Mouse (Mus musculus): Measurements from ENCODE around the gene Gm3043. TPM values are rescaled to one million over a fixed set of nuclear protein-coding genes. Genes with fewer than 3 reads are reported as not detected.
"Not testable (repeated sequence)": the region's sequence is repeated elsewhere in the genome, so short reads cannot be mapped to it uniquely, and the experiment has no call there.

The Gm3043 gene
- not detected in 2 replicates for polyA plus RNA-seq (2014; fragmentation: Nextera tagmentation; extraction: Ambion mirVana)

GRCm38 (mm10) chr14:3688483-3688882, at the start of gene Gm3043:
Gene Gm3043, plus strand, starts transcription at chr14:3688783.
- not testable (repeated sequence) for H3K4me2 ChIP-seq; H3K36me3 ChIP-seq (ENCODE audit: control insufficient read depth, insufficient read depth, low read length); H3K4me1 ChIP-seq (replicated peaks; ENCODE audit: control insufficient read depth, insufficient read depth, low read length); H3K9me3 ChIP-seq (ENCODE audit: control insufficient read depth, low read length); H3K27ac ChIP-seq (ENCODE audit: low read depth, low read length); H3K4me3 ChIP-seq (ENCODE audit: low read depth, low read length); DNase-seq (ENCODE audit: low spot score); H3K9ac ChIP-seq (ENCODE audit: low read depth, low read length); ATAC-seq (replicated peaks; ENCODE audit: low FRiP score); H3K27me3 ChIP-seq (replicated peaks; ENCODE audit: control insufficient read depth, insufficient read depth, low read length)
- WGBS = no CpG with 5 or more reads among the region's 3 CpGs

GRCm38 (mm10) chr14:3651730-3652129, 36.9 kb upstream of the Gm3043 start, which contains the start of gene Gm3020:
Gene Gm3020, plus strand, starts transcription at chr14:3652030.
- not testable (repeated sequence) for H3K27me3 ChIP-seq (replicated peaks; ENCODE audit: control insufficient read depth, insufficient read depth, low read length); H3K9me3 ChIP-seq (ENCODE audit: control insufficient read depth, low read length); DNase-seq (ENCODE audit: low spot score); H3K4me3 ChIP-seq (ENCODE audit: low read depth, low read length); H3K9ac ChIP-seq (ENCODE audit: low read depth, low read length); ATAC-seq (replicated peaks; ENCODE audit: low FRiP score); H3K36me3 ChIP-seq (ENCODE audit: control insufficient read depth, insufficient read depth, low read length); H3K4me2 ChIP-seq; H3K27ac ChIP-seq (ENCODE audit: low read depth, low read length); H3K4me1 ChIP-seq (replicated peaks; ENCODE audit: control insufficient read depth, insufficient read depth, low read length)
- WGBS = no CpG with 5 or more reads among the region's 32 CpGs

Other genes starting within 250 kb of the Gm3043 start
- not detected in 2 replicates for gene Gm10408, start 239.4 kb upstream of the Gm3043 start, polyA plus RNA-seq (2014; fragmentation: Nextera tagmentation; extraction: Ambion mirVana)
- not detected in 2 replicates for gene Gm3012, start 54.3 kb upstream of the Gm3043 start, polyA plus RNA-seq (2014; fragmentation: Nextera tagmentation; extraction: Ambion mirVana)
- 0.40 and 0.43 TPM in 2 replicates for gene Gm3020, start 36.8 kb upstream of the Gm3043 start, polyA plus RNA-seq (2014; fragmentation: Nextera tagmentation; extraction: Ambion mirVana)
- 0.30 TPM in 1 of 2 replicates, not detected in the other for gene Gm3002, start 121.3 kb downstream of the Gm3043 start, polyA plus RNA-seq (2014; fragmentation: Nextera tagmentation; extraction: Ambion mirVana)
- not detected in 2 replicates for gene Gm3033, start 157.5 kb downstream of the Gm3043 start, polyA plus RNA-seq (2014; fragmentation: Nextera tagmentation; extraction: Ambion mirVana)
- gene Gm2916, start 195.4 kb downstream of the Gm3043 start, polyA plus RNA-seq (2014; fragmentation: Nextera tagmentation; extraction: Ambion mirVana) = not detected in 2 replicates
- gene Gm3029, start 243.0 kb downstream of the Gm3043 start, polyA plus RNA-seq (2014; fragmentation: Nextera tagmentation; extraction: Ambion mirVana) = not detected in 2 replicates

Data from liver, embryonic 11.5 days (tissue).